Mouse (Mus musculus) embryonic facial prominence, embryonic 15.5 days (tissue): ENCODE measurements around the gene Spocd1. TPM values are rescaled to one million over a fixed set of nuclear protein-coding genes. Genes with fewer than 3 reads are reported as not detected.

Source experiments
- ATAC-seq: fragments of 200-750 bp; cut with Nextera tagmentation; 2 replicates; pipeline ENCODE4 v1.8.0; 2017; ENCODE audit warnings: low read depth, moderate TSS enrichment; ENCODE audit not compliant: insufficient number of reproducible peaks, low FRiP score, low TSS enrichment
- H3K27ac ChIP-seq: fragments of 300-500 bp; sonication (generic); replicated peaks from 2 replicates; pipeline ENCODE4 v1.5.1; 2015; ENCODE audit warnings: mild to moderate bottlenecking, inconsistent platforms
- H3K27me3 ChIP-seq: fragments of 300-500 bp; sonication (generic); 2 replicates; pipeline ENCODE4 v1.6.1; 2015; ENCODE audit warnings: inconsistent platforms
- H3K36me3 ChIP-seq: fragments of 300-500 bp; sonication (generic); 2 replicates; pipeline ENCODE4 v1.6.1; 2015; ENCODE audit warnings: mild to moderate bottlenecking, inconsistent platforms
- H3K4me1 ChIP-seq: fragments of 300-500 bp; sonication (generic); 2 replicates; pipeline ENCODE4 v1.6.1; 2015; ENCODE audit warnings: inconsistent platforms
- H3K4me2 ChIP-seq: fragments of 300-500 bp; sonication (generic); replicated peaks from 2 replicates; pipeline ENCODE4 v1.6.1; 2015; ENCODE audit warnings: mild to moderate bottlenecking, inconsistent platforms
- H3K4me3 ChIP-seq: fragments of 300-500 bp; sonication (generic); replicated peaks from 2 replicates; pipeline ENCODE4 v1.5.1; 2015; ENCODE audit warnings: mild to moderate bottlenecking, inconsistent platforms
- H3K9ac ChIP-seq: fragments of 300-500 bp; sonication (generic); 2 replicates; pipeline ENCODE4 v1.6.1; 2015; ENCODE audit warnings: inconsistent platforms
- H3K9me3 ChIP-seq: fragments of 300-500 bp; sonication (generic); replicated peaks from 2 replicates; pipeline ENCODE4 v1.6.1; 2016; ENCODE audit warnings: inconsistent platforms
- WGBS: fragments of 180-500 bp; shearing (Covaris S2); methylation state at CpG from one replicate; pipeline ENCODE4 v1.1.7; 2015; 5-methylcytosine and 5-hydroxymethylcytosine counted together
- polyA plus RNA-seq: library from polyadenylated mRNA; unstranded; fragments of >200 nt; fragmentation: Nextera tagmentation; extraction: Ambion mirVana; gene quantifications from 2 replicates; pipeline ENCODE4 v1.2.1, GENCODE M21; 2015

The Spocd1 gene
- polyA plus RNA-seq, 1 experiment from 2014 or later: 0.23 TPM

GRCm38 (mm10) chr4:129918901-129919300 lies 10.1 kb upstream of the Spocd1 start:
- ATAC-seq: no peak
- Histone ChIP-seq H3K36me3 (no peaks in the 10 kb centered on the region), H3K9me3 (no peaks in the 10 kb centered on the region), H3K27ac (no peak overlapping the region), H3K27me3 (no peaks in the 10 kb centered on the region; the same call in 1 of the 2 replicates), H3K4me1 (peaks cover 31% of the 10 kb centered on the region), H3K4me2 (no peak overlapping the region), H3K9ac (no peak overlapping the region), H3K4me3 (no peak overlapping the region)
- 60% methylated on average over 3 of the region's 3 CpGs for whole genome bisulfite sequencing

GRCm38 (mm10) chr4:129920542-129921313 lies 8.3 kb upstream of the Spocd1 start:
- Histone ChIP-seq H3K9me3 (no peaks in the 10 kb centered on the region), H3K27ac (no peak overlapping the region), H3K27me3 (no peaks in the 10 kb centered on the region; the same call in 1 of the 2 replicates), H3K36me3 (no peaks in the 10 kb centered on the region), H3K4me2 (no peak overlapping the region), H3K4me3 (no peak overlapping the region), H3K4me1 (peaks cover 23% of the 10 kb centered on the region), H3K9ac (no peak overlapping the region)
- ATAC-seq: no peak
- 59% methylated on average over 15 of the region's 15 CpGs for WGBS

GRCm38 (mm10) chr4:129921314-129921587 lies 7.8 kb upstream of the Spocd1 start:
- H3K4me3 ChIP-seq: no peak overlapping the region
- no peaks in the 10 kb centered on the region for H3K9me3 ChIP-seq
- no peak overlapping the region for H3K9ac ChIP-seq
- no peaks in the 10 kb centered on the region; the same call in 1 of the 2 replicates for H3K27me3 ChIP-seq
- 53% methylated on average over 3 of the region's 3 CpGs for WGBS
- no peak for ATAC-seq
- no peak overlapping the region for H3K27ac ChIP-seq
- H3K36me3 ChIP-seq: no peaks in the 10 kb centered on the region
- H3K4me1 ChIP-seq: peaks cover 23% of the 10 kb centered on the region
- no peak overlapping the region for H3K4me2 ChIP-seq

- H3K9ac ChIP-seq: no peak overlapping the region
- no peaks in the 10 kb centered on the region; the same call in 1 of the 2 replicates for H3K27me3 ChIP-seq
- H3K27ac ChIP-seq: no peak overlapping the region
- no peaks in the 10 kb centered on the region for H3K9me3 ChIP-seq
- 85% methylated on average over 8 of the region's 8 CpGs for WGBS
- H3K4me3 ChIP-seq: no peak overlapping the region
- ATAC-seq: no peak
- H3K4me1 ChIP-seq: peaks cover 18% of the 10 kb centered on the region
- no peak overlapping the region for H3K4me2 ChIP-seq
- H3K36me3 ChIP-seq: no peaks in the 10 kb centered on the region
Observed at GRCm38 (mm10) chr4:129924143-129924542, 4.9 kb upstream of the Spocd1 start.

GRCm38 (mm10) chr4:129924694-129925093 lies 4.4 kb upstream of the Spocd1 start:
- no peak for ATAC-seq
- H3K9me3 ChIP-seq: no peaks in the 10 kb centered on the region
- WGBS: 74% methylated on average over 6 of the region's 6 CpGs

GRCm38 (mm10) chr4:129926544-129926943 lies 2.5 kb upstream of the Spocd1 start:
- no peak for ATAC-seq
- peaks cover 10% of the 10 kb centered on the region for H3K4me1 ChIP-seq
- no peaks in the 10 kb centered on the region for H3K36me3 ChIP-seq
- 0 out of 2 replicates have a peak overlapping the region, but pooled peaks have one; percentile 23 for H3K27ac ChIP-seq
- H3K9me3 ChIP-seq: no peaks in the 10 kb centered on the region
- no peaks in the 10 kb centered on the region; the same call in 1 of the 2 replicates for H3K27me3 ChIP-seq
- H3K4me2 ChIP-seq: no peak overlapping the region
- no peak overlapping the region for H3K9ac ChIP-seq
- 59% methylated on average over 8 of the region's 8 CpGs for WGBS
- H3K4me3 ChIP-seq: no peak overlapping the region

More at GRCm38 (mm10) chr4:129924694-129925093, 4.4 kb upstream of the Spocd1 start:
- Histone ChIP-seq H3K36me3 (no peaks in the 10 kb centered on the region), H3K9ac (no peak overlapping the region), H3K4me1 (peaks cover 19% of the 10 kb centered on the region), H3K27ac (no peak overlapping the region), H3K27me3 (no peaks in the 10 kb centered on the region; the same call in 1 of the 2 replicates), H3K4me3 (no peak overlapping the region), H3K4me2 (no peak overlapping the region)

GRCm38 (mm10) chr4:129927091-129927490 lies 2.0 kb upstream of the Spocd1 start:
- H3K9me3 ChIP-seq: no peaks in the 10 kb centered on the region
- ATAC-seq: no peak
- 74% methylated on average over 3 of the region's 3 CpGs for WGBS

GRCm38 (mm10) chr4:129928124-129928751 lies 811 bp upstream of the Spocd1 start:
- Histone ChIP-seq H3K9ac (no peak overlapping the region), H3K9me3 (no peaks in the 10 kb centered on the region), H3K4me3 (0 out of 2 replicates have a peak overlapping the region, but pooled peaks have one; percentile 21), H3K27ac (no peak overlapping the region), H3K36me3 (no peaks in the 10 kb centered on the region), H3K4me1 (peaks cover 10% of the 10 kb centered on the region), H3K4me2 (peak overlapping the region; percentile 41), H3K27me3 (no peaks in the 10 kb centered on the region)
- 3% methylated on average over 19 of the region's 19 CpGs for WGBS
- ATAC-seq: peak; percentile 31; the same call in 1 of the 2 replicates

More at GRCm38 (mm10) chr4:129927091-129927490, 2.0 kb upstream of the Spocd1 start:
- Histone ChIP-seq H3K27ac (no peak overlapping the region), H3K36me3 (no peaks in the 10 kb centered on the region), H3K27me3 (no peaks in the 10 kb centered on the region; the same call in 1 of the 2 replicates), H3K4me3 (no peak overlapping the region), H3K4me1 (peaks cover 10% of the 10 kb centered on the region), H3K9ac (no peak overlapping the region), H3K4me2 (no peak overlapping the region)

- Histone ChIP-seq H3K27ac (no peak overlapping the region), H3K4me1 (0 out of 2 replicates have a peak, but pooled peaks cover 5% of the 10 kb centered on the region), H3K9ac (no peak overlapping the region), H3K9me3 (no peaks in the 10 kb centered on the region), H3K27me3 (no peaks in the 10 kb centered on the region), H3K4me2 (no peak overlapping the region), H3K4me3 (no peak overlapping the region), H3K36me3 (no peaks in the 10 kb centered on the region)
- no peak for ATAC-seq
- 77% methylated on average over 14 of the region's 14 CpGs for WGBS
Observed at GRCm38 (mm10) chr4:129933696-129934095, 4.6 kb downstream of the Spocd1 start.

- no peaks in the 10 kb centered on the region for H3K9me3 ChIP-seq
- H3K9ac ChIP-seq: peak overlapping the region; percentile 6; the same call in 1 of the 2 replicates
- peak; percentile 51; the same call in 1 of the 2 replicates for ATAC-seq
- no peaks in the 10 kb centered on the region for H3K36me3 ChIP-seq
- H3K4me2 ChIP-seq: no peak overlapping the region
- 58% methylated on average over 16 of the region's 16 CpGs for WGBS
- H3K4me1 ChIP-seq: no peaks in the 10 kb centered on the region
- no peaks in the 10 kb centered on the region for H3K27me3 ChIP-seq
- H3K4me3 ChIP-seq: no peak overlapping the region
- no peak overlapping the region for H3K27ac ChIP-seq
Observed at GRCm38 (mm10) chr4:129934177-129934855, 5.3 kb downstream of the Spocd1 start.

GRCm38 (mm10) chr4:129951359-129951821 lies 22.3 kb downstream of the Spocd1 start:
- no peaks in the 10 kb centered on the region for H3K36me3 ChIP-seq
- ATAC-seq: no peak
- H3K27ac ChIP-seq: no peak overlapping the region
- no peak overlapping the region for H3K4me2 ChIP-seq
- peaks cover 16% of the 10 kb centered on the region; the same call in 1 of the 2 replicates for H3K4me1 ChIP-seq
- WGBS: 61% methylated on average over 6 of the region's 6 CpGs
- H3K4me3 ChIP-seq: no peak overlapping the region
- H3K27me3 ChIP-seq: 0 out of 2 replicates have a peak, but pooled peaks cover 2% of the 10 kb centered on the region
- no peaks in the 10 kb centered on the region for H3K9me3 ChIP-seq
- H3K9ac ChIP-seq: no peak overlapping the region
